Mouse (Mus musculus) forelimb bud, embryonic 11.5 days (tissue): ENCODE data around the gene Strada.
"Not testable (repeated sequence)": the region's sequence is repeated elsewhere in the genome, so short reads cannot be mapped to it uniquely, and the experiment has no call there.

ENCODE experiments used
- DNase-seq: peaks from one replicate; pipeline ENCODE4 v3.0.0-alpha.2; 2012; ENCODE audit warnings: low read depth, low spot score

Strada gene

GRCm38 (mm10) chr11:106156257-106156656 lies 45.7 kb downstream of the Strada start:
- no peak for DNase-seq

- no peak for DNase-seq
Observed at GRCm38 (mm10) chr11:106155761-106156160, 46.2 kb downstream of the Strada start.

GRCm38 (mm10) chr11:106154770-106155169 lies 47.2 kb downstream of the Strada start:
- no peak for DNase-seq

GRCm38 (mm10) chr11:106154091-106154490 lies 47.9 kb downstream of the Strada start:
- DNase-seq, result no peak

GRCm38 (mm10) chr11:106152132-106152531 lies 49.8 kb downstream of the Strada start:
- no peak for DNase-seq

GRCm38 (mm10) chr11:106151219-106151618 lies 50.7 kb downstream of the Strada start:
- no peak for DNase-seq

- no peak for DNase-seq
Observed at GRCm38 (mm10) chr11:106134580-106135528, 67.1 kb downstream of the Strada start.

GRCm38 (mm10) chr11:106132516-106132915 lies 69.5 kb downstream of the Strada start:
- no peak for DNase-seq

GRCm38 (mm10) chr11:106129477-106129876 lies 72.5 kb downstream of the Strada start:
- DNase-seq, result no peak

- DNase-seq, result not testable (repeated sequence)
Observed at GRCm38 (mm10) chr11:106126727-106127373, 75.1 kb downstream of the Strada start.

GRCm38 (mm10) chr11:106125827-106126226 lies 76.1 kb downstream of the Strada start:
- no peak for DNase-seq

- no peak for DNase-seq
Observed at GRCm38 (mm10) chr11:106124784-106125183, 77.2 kb downstream of the Strada start.

GRCm38 (mm10) chr11:106122736-106123135 lies 79.2 kb downstream of the Strada start:
- DNase-seq, result no peak

GRCm38 (mm10) chr11:106122221-106122620 lies 79.7 kb downstream of the Strada start:
- no peak for DNase-seq
